Mouse (Mus musculus): ENCODE measurements around the gene Idh3g. TPM values are rescaled to one million over a fixed set of nuclear protein-coding genes. Genes with fewer than 3 reads are reported as not detected.

Gene Idh3g
- polyA plus RNA-seq, 1 experiment from 2014 or later = 258 TPM

GRCm38 (mm10) chrX:73788501-73788900 lies 1.8 kb upstream of the Idh3g start:
- no peak overlapping the region for H3K9ac ChIP-seq
- no peaks in the 10 kb centered on the region for H3K9me3 ChIP-seq
- WGBS = 94% methylated on average over 1 of the region's 1 CpGs
- ATAC-seq (replicated peaks) = no peak
- no peak overlapping the region for H3K27ac ChIP-seq
- H3K4me3 ChIP-seq = no peak overlapping the region
- peak overlapping the region; percentile 58; the same call in 1 of the 2 replicates for H3K4me2 ChIP-seq
- 0 out of 2 replicates have a peak, but pooled peaks cover 3% of the 10 kb centered on the region for H3K36me3 ChIP-seq (replicated peaks)
- H3K27me3 ChIP-seq (replicated peaks) = no peaks in the 10 kb centered on the region
- peaks cover 28% of the 10 kb centered on the region for H3K4me1 ChIP-seq

GRCm38 (mm10) chrX:73787225-73787558 lies 495 bp upstream of the Idh3g start:
- Histone ChIP-seq H3K27me3 (replicated peaks) (no peaks in the 10 kb centered on the region), H3K9me3 (no peaks in the 10 kb centered on the region), H3K9ac (peak overlapping the region; percentile 63), H3K4me2 (peak overlapping the region; percentile 58), H3K36me3 (replicated peaks) (0 out of 2 replicates have a peak, but pooled peaks cover 3% of the 10 kb centered on the region), H3K4me1 (peaks cover 28% of the 10 kb centered on the region), H3K27ac (peak overlapping the region; percentile 90), H3K4me3 (peak overlapping the region; percentile 49)
- 0 out of 2 replicates have a peak, but pooled peaks have one; percentile 19 for ATAC-seq (replicated peaks)
- 20% methylated on average over 22 of the region's 22 CpGs for WGBS

GRCm38 (mm10) chrX:73785666-73786065 lies 1.0 kb downstream of the Idh3g start:
- H3K4me1 ChIP-seq = peaks cover 28% of the 10 kb centered on the region
- peak overlapping the region; percentile 49 for H3K4me3 ChIP-seq
- no peaks in the 10 kb centered on the region for H3K27me3 ChIP-seq (replicated peaks)
- peaks cover 10% of the 10 kb centered on the region for H3K36me3 ChIP-seq (replicated peaks)
- H3K9ac ChIP-seq = peak overlapping the region; percentile 61
- ATAC-seq (replicated peaks) = no peak
- peak overlapping the region; percentile 90 for H3K27ac ChIP-seq
- H3K4me2 ChIP-seq = peak overlapping the region; percentile 55
- no peaks in the 10 kb centered on the region for H3K9me3 ChIP-seq

- no peak overlapping the region for H3K9ac ChIP-seq
- no peak overlapping the region for H3K4me3 ChIP-seq
- peaks cover 14% of the 10 kb centered on the region for H3K4me1 ChIP-seq
- no peak overlapping the region for H3K27ac ChIP-seq
- WGBS = 94% methylated on average over 3 of the region's 3 CpGs
- peaks cover 17% of the 10 kb centered on the region for H3K36me3 ChIP-seq (replicated peaks)
- no peak overlapping the region for H3K4me2 ChIP-seq
- H3K9me3 ChIP-seq = no peaks in the 10 kb centered on the region
- H3K27me3 ChIP-seq (replicated peaks) = no peaks in the 10 kb centered on the region
- ATAC-seq (replicated peaks) = no peak
Measured at GRCm38 (mm10) chrX:73782227-73782626, 4.5 kb downstream of the Idh3g start.

GRCm38 (mm10) chrX:73774802-73775483 lies 11.8 kb downstream of the Idh3g start:
- H3K27ac ChIP-seq = no peak overlapping the region
- peaks cover 6% of the 10 kb centered on the region; the same call in 1 of the 2 replicates for H3K36me3 ChIP-seq (replicated peaks)
- H3K27me3 ChIP-seq (replicated peaks) = no peaks in the 10 kb centered on the region
- peak; percentile 53 for ATAC-seq (replicated peaks)
- H3K4me2 ChIP-seq = no peak overlapping the region
- H3K4me1 ChIP-seq = no peaks in the 10 kb centered on the region
- no peak overlapping the region for H3K9ac ChIP-seq
- no peak overlapping the region for H3K4me3 ChIP-seq
- H3K9me3 ChIP-seq = no peaks in the 10 kb centered on the region
- WGBS = 77% methylated on average over 10 of the region's 10 CpGs

- H3K4me2 ChIP-seq = no peak within 1 kb of the TSS
- H3K27ac ChIP-seq = no peak within 1 kb of the TSS
- peaks cover 3% of the 10 kb centered on the region; the same call in 1 of the 2 replicates for H3K36me3 ChIP-seq (replicated peaks)
- peak; percentile 15; the same call in 1 of the 2 replicates for ATAC-seq (replicated peaks)
- H3K9me3 ChIP-seq = no peaks in the 10 kb centered on the region
- 55% methylated on average over 9 of the region's 9 CpGs for WGBS
- no peak within 1 kb of the TSS for H3K4me3 ChIP-seq
- no peaks in the 10 kb centered on the region for H3K4me1 ChIP-seq
- H3K27me3 ChIP-seq (replicated peaks) = no peaks in the 10 kb centered on the region
- no peak within 1 kb of the TSS for H3K9ac ChIP-seq
Measured at GRCm38 (mm10) chrX:73774168-73774760, 12.4 kb downstream of the Idh3g start, which contains the start of gene Srpk3. Srpk3 (plus strand) TSS chrX:73774405.

GRCm38 (mm10) chrX:73767267-73767666 lies 19.4 kb downstream of the Idh3g start:
- H3K4me1 ChIP-seq = no peaks in the 10 kb centered on the region
- H3K9me3 ChIP-seq = no peaks in the 10 kb centered on the region
- no peaks in the 10 kb centered on the region for H3K27me3 ChIP-seq (replicated peaks)
- no peak overlapping the region for H3K4me2 ChIP-seq
- no peaks in the 10 kb centered on the region for H3K36me3 ChIP-seq (replicated peaks)
- no peak for ATAC-seq (replicated peaks)
- H3K9ac ChIP-seq = no peak overlapping the region
- no peak overlapping the region for H3K4me3 ChIP-seq
- H3K27ac ChIP-seq = no peak overlapping the region
- WGBS = 60% methylated on average over 9 of the region's 9 CpGs

GRCm38 (mm10) chrX:73765311-73765710 lies 21.4 kb downstream of the Idh3g start:
- H3K27ac ChIP-seq = no peak overlapping the region
- H3K27me3 ChIP-seq (replicated peaks) = no peaks in the 10 kb centered on the region
- no peaks in the 10 kb centered on the region for H3K9me3 ChIP-seq
- no peak overlapping the region for H3K9ac ChIP-seq
- H3K4me3 ChIP-seq = no peak overlapping the region
- no peak for ATAC-seq (replicated peaks)
- H3K4me1 ChIP-seq = no peaks in the 10 kb centered on the region
- H3K36me3 ChIP-seq (replicated peaks) = no peaks in the 10 kb centered on the region
- whole genome bisulfite sequencing = 71% methylated on average over 1 of the region's 1 CpGs
- H3K4me2 ChIP-seq = no peak overlapping the region

- Histone ChIP-seq H3K9ac (no peak overlapping the region), H3K36me3 (replicated peaks) (no peaks in the 10 kb centered on the region), H3K4me1 (no peaks in the 10 kb centered on the region), H3K27me3 (replicated peaks) (no peaks in the 10 kb centered on the region), H3K4me2 (no peak overlapping the region), H3K9me3 (no peaks in the 10 kb centered on the region), H3K4me3 (no peak overlapping the region), H3K27ac (no peak overlapping the region)
- 78% methylated on average over 13 of the region's 13 CpGs for WGBS
- no peak for ATAC-seq (replicated peaks)
Measured at GRCm38 (mm10) chrX:73758611-73759290, 27.9 kb downstream of the Idh3g start.

- no peak for ATAC-seq (replicated peaks)
- Histone ChIP-seq H3K4me1 (no peaks in the 10 kb centered on the region), H3K9ac (no peak within 1 kb of the TSS), H3K4me3 (no peak within 1 kb of the TSS), H3K36me3 (replicated peaks) (no peaks in the 10 kb centered on the region), H3K27me3 (replicated peaks) (no peaks in the 10 kb centered on the region), H3K4me2 (no peak within 1 kb of the TSS), H3K9me3 (no peaks in the 10 kb centered on the region), H3K27ac (no peak within 1 kb of the TSS)
- WGBS = 57% methylated on average over 5 of the region's 5 CpGs
Measured at GRCm38 (mm10) chrX:73756334-73757140, 30.2 kb downstream of the Idh3g start, which contains the start of gene Plxnb3. Plxnb3 (plus strand) TSS chrX:73757090.

GRCm38 (mm10) chrX:73748977-73749376 lies 37.7 kb downstream of the Idh3g start:
- Histone ChIP-seq H3K4me2 (no peak overlapping the region), H3K9ac (no peak overlapping the region), H3K4me3 (no peak overlapping the region), H3K27me3 (replicated peaks) (no peaks in the 10 kb centered on the region), H3K36me3 (replicated peaks) (no peaks in the 10 kb centered on the region), H3K9me3 (no peaks in the 10 kb centered on the region), H3K27ac (no peak overlapping the region), H3K4me1 (no peaks in the 10 kb centered on the region)
- WGBS = 86% methylated on average over 1 of the region's 1 CpGs
- no peak for ATAC-seq (replicated peaks)

Measured in midbrain, embryonic 15.5 days (tissue).